Mouse (Mus musculus): Measurements from ENCODE around the gene 9930111J21Rik2.
"Not testable (repeated sequence)": the region's sequence is repeated elsewhere in the genome, so short reads cannot be mapped to it uniquely, and the experiment has no call there.

9930111J21Rik2 gene

GRCm38 (mm10) chr11:49051093-49051891 is at the start of gene 9930111J21Rik2:
9930111J21Rik2 (minus strand) TSS chr11:49051242.
- DNase-seq (ENCODE audit: low spot score) = not testable (repeated sequence)

- DNase-seq (ENCODE audit: low spot score) = no peak
Observed at GRCm38 (mm10) chr11:49100409-49100808, 49.4 kb upstream of the 9930111J21Rik2 start.

GRCm38 (mm10) chr11:49095367-49095766 is 44.3 kb upstream of the 9930111J21Rik2 start:
- no peak for DNase-seq (ENCODE audit: low spot score)

- DNase-seq (ENCODE audit: low spot score) = no peak
Observed at GRCm38 (mm10) chr11:49093861-49094660, 43.0 kb upstream of the 9930111J21Rik2 start.

GRCm38 (mm10) chr11:49092786-49093185 is 41.7 kb upstream of the 9930111J21Rik2 start:
- DNase-seq (ENCODE audit: low spot score) = no peak

- DNase-seq (ENCODE audit: low spot score) = no peak
Observed at GRCm38 (mm10) chr11:49092053-49092586, 41.1 kb upstream of the 9930111J21Rik2 start.

- DNase-seq (ENCODE audit: low spot score) = no peak
Observed at GRCm38 (mm10) chr11:49091171-49091570, 40.1 kb upstream of the 9930111J21Rik2 start.

GRCm38 (mm10) chr11:49090551-49090950 is 39.5 kb upstream of the 9930111J21Rik2 start:
- DNase-seq (ENCODE audit: low spot score) = no peak

GRCm38 (mm10) chr11:49089735-49090507 is 38.9 kb upstream of the 9930111J21Rik2 start:
- no peak for DNase-seq (ENCODE audit: low spot score)

- DNase-seq (ENCODE audit: low spot score) = no peak
Observed at GRCm38 (mm10) chr11:49088990-49089652, 38.1 kb upstream of the 9930111J21Rik2 start.

- DNase-seq (ENCODE audit: low spot score) = no peak
Observed at GRCm38 (mm10) chr11:49087830-49088616, 37.0 kb upstream of the 9930111J21Rik2 start.

- no peak for DNase-seq (ENCODE audit: low spot score)
Observed at GRCm38 (mm10) chr11:49086858-49087361, 35.9 kb upstream of the 9930111J21Rik2 start.

- DNase-seq (ENCODE audit: low spot score) = no peak
Observed at GRCm38 (mm10) chr11:49084875-49085274, 33.8 kb upstream of the 9930111J21Rik2 start.

- no peak for DNase-seq (ENCODE audit: low spot score)
Observed at GRCm38 (mm10) chr11:49084385-49084784, 33.3 kb upstream of the 9930111J21Rik2 start.

- DNase-seq (ENCODE audit: low spot score) = no peak
Observed at GRCm38 (mm10) chr11:49083808-49084207, 32.8 kb upstream of the 9930111J21Rik2 start.

- DNase-seq (ENCODE audit: low spot score) = no peak
Observed at GRCm38 (mm10) chr11:49083146-49083545, 32.1 kb upstream of the 9930111J21Rik2 start.

- no peak for DNase-seq (ENCODE audit: low spot score)
Observed at GRCm38 (mm10) chr11:49081886-49082285, 30.8 kb upstream of the 9930111J21Rik2 start.

- no peak for DNase-seq (ENCODE audit: low spot score)
Observed at GRCm38 (mm10) chr11:49081356-49081755, 30.3 kb upstream of the 9930111J21Rik2 start.

GRCm38 (mm10) chr11:49080636-49081035 is 29.6 kb upstream of the 9930111J21Rik2 start:
- DNase-seq (ENCODE audit: low spot score) = no peak

GRCm38 (mm10) chr11:49078719-49079118 is 27.7 kb upstream of the 9930111J21Rik2 start:
- DNase-seq (ENCODE audit: low spot score) = no peak
